Mouse (Mus musculus): Measurements from ENCODE around the gene Tpx2.
A peak's percentile ranks its signal among the peaks of the same experiment; 100 is the strongest.

Tpx2 gene

DNA sequence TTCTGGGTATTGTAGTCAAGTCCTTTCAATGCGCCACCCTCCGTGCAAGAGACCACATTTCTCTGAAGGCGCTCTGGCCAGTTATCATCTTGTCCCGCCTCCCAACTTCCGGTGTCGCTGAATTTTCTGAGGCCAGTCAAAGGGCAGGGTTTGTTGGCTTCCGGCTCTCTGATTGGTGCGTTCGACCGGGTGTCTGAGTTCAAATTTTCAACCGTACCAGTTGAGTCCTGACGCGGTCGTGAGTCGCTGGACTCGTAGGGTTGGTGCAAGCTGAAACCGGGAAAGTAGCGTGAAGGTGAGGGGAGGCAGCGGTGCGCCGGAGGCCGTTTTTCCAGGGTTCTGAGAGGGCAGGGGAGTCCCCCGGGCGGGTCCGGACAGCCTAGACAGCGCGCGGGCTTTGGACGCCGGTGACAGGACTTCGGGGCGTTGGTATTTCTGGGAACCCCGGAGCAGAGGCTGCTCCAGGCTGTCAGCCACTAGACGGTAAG lies at the start of gene Tpx2:
Gene Tpx2 (plus strand): TSS at position 150 of the 488 bp plus-strand sequence.
- DNase-seq: peak; percentile 98

DNA sequence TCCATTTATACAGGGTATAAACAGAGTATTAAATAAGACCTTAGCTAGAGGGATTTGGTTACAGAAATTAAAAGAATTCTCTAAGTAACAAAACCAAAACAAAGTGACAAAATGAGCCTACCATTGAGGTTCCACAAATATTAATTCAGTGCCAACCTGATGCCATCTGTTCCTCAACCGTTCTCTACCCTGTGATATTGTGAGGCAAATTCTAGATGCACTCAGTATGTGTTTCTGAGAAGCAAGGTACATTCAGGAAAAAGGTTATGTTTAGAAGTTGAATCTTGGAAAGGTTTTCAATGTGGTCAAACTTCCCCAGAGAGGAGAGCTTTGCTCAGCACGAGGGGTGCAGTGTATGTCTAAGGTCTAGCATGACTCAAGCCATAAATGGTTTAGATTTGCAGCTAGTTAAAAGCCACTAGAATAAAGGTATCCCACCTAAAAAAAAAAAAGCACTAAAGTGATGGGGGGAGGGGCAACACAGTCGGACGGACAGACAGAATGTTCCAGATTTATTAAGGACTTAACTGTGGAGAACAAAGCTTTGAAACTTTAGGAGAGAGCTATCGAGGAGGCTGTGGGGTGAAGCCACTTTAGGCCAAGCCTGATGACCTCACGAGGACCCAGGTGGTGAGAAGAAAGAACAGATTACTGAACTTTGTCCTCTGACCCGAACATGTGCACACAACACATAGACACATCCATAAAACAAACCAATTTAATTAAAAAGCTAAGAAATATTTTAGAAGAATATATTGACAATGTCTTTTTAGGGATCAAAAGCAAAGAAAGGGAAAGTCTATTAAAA lies 47.6 kb upstream of the Tpx2 start:
- DNase-seq: peak; percentile 56

DNA sequence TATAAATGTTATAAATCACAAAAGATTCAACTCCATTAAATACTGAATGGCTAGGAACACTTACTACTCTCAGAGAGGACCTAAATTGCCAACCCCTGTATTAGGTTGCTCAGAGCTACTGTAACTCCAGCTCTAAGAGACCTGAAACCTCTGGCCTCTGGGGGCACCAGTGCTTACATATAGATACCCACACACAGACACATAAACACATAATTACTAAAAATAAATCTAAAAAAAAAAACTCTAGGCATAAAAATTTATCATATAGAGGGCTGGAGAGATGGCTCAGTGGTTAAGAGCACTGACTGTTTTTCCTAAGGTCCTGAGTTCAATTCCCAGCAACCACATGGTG lies 47.0 kb upstream of the Tpx2 start:
- DNase-seq: no peak

DNA sequence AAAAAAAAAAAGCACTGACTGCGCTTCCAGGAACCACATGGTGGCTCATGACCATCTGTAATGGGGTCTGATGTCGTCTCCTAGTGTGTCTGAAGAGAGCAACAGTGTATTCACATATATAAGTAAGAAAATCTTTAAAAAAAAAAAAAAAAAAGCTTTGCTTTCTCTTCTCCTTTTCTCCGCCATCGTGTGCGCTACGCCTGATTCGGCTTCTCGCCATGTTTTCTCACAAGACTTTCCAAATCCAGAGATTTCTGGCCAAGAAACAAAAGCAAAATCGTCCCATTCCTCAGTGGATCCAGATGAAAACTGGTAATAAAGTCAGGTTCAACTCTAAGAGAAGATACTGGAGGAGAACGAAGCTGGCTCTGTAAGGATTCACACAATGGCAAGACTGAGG lies 45.5 kb upstream of the Tpx2 start:
- no peak for DNase-seq

DNA sequence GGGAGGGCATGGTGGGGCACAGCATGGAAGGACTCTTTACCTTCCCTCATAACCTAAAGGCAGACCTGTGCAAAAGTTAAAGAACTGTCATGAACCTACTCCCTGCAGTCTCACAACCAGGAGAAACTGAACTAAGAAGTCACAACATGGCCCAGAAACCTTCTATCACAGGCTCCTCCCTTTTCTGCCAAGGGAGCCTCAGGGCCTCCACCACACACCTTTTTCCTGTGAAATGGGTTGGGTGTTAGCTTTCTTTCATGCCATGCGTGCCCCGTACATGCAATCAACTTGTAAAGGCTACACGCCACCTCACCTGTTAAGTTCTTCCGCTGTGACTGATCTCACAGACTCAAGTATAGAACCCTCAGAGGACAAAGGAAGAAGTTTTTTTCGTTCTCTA lies 44.7 kb upstream of the Tpx2 start:
- no peak for DNase-seq

DNA sequence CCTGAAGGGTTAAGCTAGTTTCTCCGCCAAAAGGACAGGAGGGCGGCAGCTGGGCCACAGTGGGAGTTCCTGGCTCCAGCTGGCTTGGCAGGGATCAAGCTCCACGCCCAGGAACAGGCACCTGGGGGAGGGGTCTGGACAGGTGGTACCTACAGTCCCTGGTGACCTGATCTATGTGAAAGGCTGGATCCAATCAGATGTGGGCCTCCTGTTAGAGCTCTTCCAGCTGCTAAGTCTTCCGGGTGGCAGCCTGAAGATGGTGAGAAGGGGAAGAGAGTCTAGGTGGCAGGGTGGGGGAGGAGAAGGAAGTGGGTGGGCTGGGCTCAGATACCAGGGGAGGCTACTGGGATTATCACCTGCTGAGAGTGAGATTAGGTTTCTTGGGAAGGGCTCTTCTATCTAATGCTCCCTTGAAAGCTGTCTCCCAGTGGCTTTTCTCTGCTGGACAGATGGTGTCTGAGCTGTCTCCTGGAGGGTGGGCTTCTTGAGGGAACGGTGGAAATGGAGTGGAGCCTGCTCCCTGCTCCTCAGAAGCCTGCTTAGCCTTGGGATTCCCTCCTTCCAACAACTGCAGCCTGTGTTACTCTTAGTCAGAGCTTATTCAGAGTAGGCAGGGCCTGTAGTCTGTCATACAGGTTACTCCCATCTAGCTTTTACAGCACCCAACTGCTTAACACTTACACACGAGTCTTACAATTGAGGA lies 43.2 kb upstream of the Tpx2 start:
- DNase-seq: peak; percentile 91

DNA sequence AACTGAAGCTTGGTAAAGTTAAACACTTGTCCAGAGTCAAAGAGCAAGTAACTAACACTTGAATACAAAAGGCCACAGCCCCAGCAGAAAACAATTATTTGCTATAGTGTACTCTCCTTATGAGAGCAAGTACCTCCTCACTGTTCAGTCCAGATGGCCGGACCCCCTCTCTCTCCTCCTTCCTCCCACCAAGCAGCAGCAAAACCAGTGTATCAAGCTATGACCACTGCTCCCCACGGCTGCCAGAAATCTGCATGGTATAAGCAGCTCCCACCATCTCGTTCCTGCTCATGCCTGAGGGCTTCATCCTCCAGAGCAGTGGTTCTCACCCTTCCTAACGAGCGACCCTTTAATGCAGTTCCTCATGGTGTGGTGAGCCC lies 42.7 kb upstream of the Tpx2 start:
- no peak for DNase-seq

DNA sequence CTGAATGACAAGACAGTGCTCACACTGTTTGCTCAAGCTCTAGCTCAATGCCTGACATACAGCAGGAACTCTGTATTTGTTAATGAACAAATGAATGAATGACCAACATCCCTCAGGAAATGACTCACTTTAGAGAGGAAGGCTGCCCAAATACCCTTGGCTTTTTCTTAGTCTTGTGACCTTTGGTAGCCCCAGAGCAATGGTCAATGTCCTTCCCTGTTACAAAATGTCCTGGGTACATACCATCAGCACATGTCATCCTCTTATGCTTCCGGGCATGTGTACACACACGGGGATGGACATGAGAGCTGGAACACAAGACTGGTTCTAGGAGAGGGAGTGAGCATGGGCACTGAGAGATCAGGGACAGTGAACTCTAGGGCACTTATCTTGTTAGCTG lies 41.7 kb upstream of the Tpx2 start:
- DNase-seq: no peak

DNA sequence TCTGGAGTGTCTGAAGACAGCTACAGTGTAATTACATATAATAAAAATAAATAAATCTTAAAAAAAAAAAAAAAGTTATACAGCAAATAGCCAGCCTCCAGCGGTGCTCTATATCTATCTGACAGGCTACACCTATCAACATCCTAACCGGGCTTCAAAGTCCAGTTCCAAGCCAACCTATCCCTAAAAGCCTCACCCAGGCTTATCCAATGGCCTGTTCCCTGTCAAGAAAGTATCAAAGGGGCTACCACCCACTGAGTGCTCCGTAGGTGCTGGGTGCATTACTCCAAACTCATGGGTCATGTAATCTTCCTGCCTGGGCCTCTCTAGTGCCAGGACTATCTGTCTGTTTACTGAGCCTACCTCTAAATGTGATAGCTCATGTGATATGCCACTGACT lies 39.6 kb upstream of the Tpx2 start:
- DNase-seq: no peak

DNA sequence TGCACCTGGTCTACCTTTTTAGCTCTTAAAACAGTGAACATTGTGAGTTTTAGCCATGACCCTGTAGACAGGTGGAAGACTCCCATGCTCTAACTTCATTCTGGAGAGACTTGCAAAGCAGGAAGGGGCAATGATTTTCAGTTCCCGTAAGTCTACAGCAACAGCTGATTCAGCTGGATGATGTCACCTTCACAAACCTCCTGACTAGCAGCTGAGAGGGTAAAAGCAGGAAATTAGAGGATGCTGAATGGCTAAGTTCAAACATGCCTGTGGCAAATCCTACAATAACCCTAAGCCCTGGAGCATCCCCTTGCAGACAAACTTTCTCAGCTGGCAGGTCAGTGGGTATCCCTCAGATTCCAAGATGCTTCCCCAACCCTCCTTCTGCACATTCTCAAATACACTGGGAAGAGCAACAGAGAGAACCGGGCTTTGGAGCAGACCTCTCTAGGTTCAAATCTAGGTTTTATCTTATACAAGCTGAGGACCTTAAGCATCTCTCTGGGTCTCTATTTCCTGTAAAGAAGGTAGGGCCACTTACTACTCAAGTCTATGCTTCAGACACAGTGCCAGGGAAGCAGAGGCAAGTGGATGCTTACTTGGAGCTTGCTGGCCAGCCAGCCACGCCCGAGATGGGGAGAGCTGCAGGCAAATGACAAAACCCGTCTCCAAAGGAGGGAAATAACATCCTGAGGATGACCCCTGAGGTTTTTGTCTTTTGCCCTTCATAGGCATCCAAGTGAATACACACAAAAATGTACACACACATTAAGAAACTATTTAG lies 37.4 kb upstream of the Tpx2 start:
- DNase-seq: no peak

DNA sequence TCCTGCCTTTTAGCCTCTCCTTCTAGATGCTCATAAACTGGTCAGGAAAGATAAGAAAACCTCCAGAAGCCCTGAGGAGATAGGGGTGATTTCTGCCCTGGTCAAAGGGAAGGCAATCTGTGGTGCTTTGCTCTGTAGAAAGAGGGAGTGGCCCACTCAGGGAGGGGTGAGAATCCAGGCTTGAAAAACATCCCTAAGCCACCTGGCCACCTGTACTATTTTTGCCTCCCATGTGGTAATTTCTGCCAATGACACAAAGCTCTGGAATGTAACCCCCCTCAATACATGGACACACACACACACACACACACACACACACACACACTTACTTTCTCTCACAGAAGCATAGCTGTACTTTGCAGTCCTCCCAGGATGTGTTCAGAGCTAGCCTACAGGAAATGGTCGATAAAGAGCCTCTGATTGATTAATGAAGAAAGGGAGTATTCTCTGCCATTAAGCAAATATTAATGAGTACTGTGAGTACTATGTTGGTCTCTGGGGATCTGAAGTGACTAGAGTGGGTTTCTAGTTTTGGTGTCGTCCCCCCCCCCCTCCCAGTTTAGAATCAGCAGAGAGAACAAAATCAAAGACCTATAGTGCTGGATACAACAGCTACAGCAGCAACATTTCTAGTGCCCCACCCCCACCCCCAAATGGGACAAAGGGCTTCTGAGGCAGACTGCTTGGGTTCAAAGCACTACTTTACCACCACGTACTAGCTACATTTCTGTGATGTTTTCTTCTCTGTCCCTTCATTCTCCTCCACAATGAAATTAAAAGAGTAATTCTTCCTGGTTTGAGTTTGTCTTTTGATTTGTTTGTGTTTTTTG lies 36.2 kb upstream of the Tpx2 start:
- DNase-seq: no peak

DNA sequence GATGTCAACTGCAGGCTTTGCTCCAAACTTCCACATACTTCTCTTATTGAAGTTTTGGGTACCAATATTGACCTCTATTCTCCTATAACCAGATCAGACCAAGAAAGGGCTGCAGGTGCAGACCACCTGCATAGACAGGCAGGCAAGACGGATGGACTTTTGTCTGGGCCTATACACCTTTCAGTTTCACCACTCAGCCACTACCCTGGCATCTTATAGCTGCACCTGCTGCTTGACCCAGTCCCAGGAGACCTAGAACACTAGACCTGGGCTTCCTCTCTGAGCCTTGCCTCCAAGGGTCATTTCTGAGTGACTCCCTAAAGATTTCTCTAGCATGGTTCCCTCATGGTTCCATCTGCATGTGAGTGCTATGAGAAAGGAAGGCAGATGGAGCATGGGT lies 34.5 kb upstream of the Tpx2 start:
- DNase-seq: no peak

DNA sequence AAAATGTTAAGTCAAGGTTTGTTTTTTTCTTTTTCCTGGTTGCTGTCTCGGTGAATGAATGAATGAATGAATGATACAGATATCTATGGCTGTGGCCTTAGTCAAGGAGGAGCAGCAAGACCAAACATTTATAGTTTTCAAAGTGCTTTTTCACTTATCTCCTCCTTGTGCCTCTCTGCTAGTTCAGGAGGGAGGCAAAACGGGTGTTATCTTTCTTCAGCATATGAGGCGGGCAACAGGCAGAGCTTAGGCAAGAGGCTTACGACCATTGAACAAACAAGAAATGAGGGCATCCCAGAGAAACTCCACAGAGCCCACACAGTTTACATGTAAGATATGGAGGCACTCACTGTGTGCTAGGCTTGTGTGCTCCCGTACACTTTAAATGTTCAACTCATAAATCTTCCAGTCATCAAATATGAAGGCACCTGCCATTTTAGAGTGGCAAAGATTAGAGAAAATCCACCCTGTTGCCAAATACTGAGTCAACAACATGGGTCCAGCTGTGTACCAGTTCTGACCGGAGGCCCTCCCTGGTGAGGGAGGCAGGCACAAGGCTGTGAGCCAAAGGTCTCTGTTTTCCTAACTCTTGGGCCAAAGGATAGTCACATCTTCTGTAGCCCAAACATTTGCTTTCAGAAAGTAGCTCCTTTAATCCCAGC lies 33.4 kb upstream of the Tpx2 start:
- no peak for DNase-seq

DNA sequence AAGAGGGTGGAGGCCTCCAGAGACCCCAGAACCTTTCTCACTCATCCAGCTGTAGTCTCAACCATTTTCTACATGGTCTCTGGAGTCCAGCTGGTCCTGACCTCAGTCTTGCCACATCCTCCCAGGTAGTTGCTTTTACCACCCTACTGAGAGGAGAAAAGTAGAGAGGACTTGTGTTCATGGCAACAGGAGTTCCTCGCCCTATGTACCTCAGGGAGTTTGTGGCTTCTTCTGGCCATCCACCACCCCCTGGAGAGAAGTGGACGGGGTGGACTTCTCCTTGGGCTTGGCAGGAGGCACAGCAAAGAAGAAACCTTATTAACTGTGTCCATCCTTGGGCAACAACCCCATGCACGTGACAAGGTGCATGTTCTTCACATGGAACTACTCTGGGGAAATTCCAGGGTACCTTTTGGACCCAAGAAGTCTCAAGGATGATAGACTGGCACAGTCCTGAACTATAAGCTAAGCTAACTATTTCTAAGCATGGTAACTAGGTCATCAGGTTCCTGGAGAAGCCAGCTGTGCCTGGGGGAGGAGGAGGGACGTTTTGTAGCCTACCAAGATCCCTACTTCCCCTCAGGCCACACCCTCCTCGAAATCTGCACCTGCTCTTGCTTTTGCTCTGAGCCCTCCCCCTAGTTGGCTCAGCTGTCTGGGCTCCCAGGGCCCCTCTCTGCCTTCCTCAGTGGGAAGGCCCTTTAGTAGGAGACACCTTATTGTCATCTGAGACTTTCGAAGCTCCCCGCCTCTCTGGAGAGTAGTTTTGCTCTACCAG lies 31.7 kb upstream of the Tpx2 start:
- DNase-seq: peak; percentile 30

DNA sequence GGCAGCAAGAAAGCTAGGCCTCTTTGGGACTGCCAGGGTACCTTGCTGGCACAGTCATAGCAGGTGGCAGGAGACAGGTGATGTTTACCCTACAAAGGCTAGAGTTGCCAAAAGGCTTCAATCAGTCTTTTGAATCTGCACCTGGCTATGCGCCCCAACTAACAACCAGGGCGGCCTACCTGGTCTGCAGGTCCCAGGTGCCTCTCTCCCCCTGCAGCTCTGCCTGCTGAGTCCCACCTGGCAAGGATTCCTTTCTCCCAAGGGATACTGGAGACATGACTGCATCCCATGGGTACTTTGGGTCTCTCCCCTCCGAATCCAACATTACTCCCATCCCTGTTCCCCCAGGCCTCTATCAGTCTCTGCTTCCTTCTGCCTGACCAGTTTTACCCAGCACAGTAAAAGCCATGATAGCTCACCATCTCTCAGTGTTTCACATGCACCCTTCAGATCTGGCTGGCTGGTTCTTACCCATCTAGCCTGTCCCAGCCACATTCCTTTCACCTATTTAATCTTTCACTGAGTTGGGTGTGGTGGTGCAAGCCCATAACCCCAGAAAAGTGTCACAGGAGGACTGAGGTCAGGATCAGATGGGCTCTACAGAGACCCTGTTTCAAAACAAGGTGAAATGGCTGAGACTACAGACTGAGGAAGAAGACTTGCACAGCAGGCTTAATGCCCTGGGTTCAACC lies 31.0 kb upstream of the Tpx2 start:
- peak; percentile 43 for DNase-seq

DNA sequence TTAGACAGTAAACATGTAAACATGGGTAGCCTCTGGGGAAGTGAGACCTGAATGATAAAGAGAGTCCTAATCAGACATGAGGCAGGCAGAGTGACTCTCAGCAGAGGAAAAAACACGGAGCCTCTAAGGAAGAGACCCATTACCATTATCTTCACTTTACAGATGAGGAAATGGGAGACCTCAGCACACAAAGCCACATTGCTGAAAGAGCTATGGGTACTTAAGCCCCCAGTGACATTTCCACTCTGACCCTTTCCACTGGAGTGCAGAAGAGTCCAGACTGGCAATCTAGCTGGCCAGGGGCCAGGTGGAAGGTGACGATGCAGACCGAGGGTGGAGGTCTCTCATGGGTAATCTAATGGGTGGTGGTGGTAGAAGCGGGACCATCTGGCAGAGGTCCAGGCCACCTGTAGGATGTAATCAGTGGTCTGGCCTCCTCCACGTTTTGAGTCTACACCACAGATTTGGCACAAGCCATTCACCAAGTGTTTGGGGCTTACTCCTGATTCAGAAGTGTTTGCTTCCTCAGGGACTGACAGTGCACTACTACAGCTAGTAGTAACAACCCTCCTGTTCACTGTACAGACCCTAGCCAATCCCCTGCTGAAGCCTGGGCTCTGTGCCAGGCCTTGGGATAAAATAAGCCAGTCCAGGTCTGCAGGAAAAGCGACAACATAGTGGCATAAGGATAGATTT lies 30.0 kb upstream of the Tpx2 start:
- DNase-seq: peak; percentile 85

DNA sequence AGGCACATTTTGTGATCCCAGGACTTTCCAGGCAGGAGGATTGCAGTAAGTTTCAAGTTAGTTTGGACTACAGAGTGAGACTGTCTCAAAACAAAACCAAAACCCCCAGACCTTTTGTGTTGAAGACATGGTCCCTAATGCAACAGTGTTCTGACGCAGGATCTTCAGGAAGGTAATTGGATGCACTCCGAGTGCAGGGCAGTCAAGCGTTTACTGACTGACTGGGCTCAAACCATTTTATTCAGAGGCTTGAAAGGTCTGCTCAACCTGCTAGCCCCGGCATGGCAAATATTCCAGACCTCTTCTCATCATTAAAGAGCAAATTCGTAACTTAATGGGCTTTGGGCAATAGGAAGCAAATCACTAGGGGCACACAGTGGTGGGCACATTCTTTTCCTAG lies 29.1 kb upstream of the Tpx2 start:
- DNase-seq: no peak

DNA sequence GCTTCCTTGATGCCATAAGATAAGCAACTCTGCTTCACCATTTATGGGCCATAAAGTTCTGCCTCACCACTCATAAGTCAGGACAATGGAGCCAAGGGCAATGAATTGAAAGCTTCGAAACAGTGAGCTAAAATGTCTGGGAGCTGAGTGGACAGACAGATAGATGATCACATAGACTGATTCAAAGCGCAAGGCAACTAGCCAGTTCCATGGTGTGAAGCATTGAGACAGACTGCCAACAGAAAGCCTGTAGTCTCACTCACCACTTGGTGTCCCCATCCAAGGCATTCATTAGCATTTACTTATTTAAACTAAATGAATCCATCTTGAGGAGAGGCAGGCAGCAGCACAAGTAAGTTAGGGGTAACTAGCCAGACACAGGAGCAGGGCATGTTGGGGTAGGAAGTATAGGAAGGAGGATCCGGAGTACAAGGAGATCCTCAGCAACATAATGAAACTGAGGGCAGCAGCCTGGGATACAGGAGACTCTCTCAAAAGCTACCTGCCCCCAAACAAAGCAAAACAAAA lies 28.6 kb upstream of the Tpx2 start:
- DNase-seq: peak; percentile 43

DNA sequence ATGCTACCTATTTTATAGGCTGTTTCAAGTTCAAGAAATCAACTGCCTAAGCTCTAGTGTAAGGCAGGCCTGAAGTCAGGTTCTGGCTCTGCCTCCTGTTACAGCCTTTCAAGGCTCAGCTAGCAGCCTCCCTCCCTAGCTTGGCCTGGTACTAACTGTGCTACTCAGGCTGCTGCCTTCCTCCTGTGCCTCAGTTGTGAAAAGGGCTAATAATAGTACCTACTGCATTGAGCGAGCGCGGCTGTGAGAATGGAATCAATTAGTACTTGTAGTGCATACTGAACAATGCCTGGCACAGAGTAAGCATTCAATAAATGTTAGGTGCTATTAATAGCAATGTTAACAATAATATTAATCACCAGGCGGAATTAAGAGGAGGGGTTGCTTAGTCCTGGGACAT lies 27.8 kb upstream of the Tpx2 start:
- peak; percentile 23 for DNase-seq

DNA sequence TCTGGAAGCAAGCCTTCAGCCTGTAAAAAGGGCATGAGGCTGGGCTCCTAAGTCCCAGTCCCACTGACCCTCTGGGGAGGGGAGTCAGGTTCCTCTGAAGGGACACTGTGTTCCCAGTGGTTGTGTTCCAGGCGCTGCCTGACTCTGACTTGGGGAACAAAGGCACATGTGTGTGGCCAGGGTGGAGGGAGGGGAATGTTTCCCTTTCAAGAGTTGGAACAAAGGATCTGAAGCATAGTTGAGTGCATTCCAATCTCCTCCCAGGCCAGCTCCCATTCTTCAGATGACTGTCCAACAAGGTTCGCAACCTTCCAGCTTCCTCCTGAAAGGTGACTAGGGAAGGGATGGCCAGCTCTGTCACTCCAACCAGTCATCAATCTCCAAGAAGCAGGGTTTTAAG lies 27.4 kb upstream of the Tpx2 start:
- peak; percentile 35 for DNase-seq

Data from cerebellum, adult 8-10 months (tissue).